22 mouse cellular contexts compared by ENCODE assay signal in genomic region chr1:129759003-129759402, GRCm38 (mm10).
DNase-seq lines count a peak whose midpoint lies in the region; ATAC-seq lines count a peak whose summit lies in the region.
"Had no signal": no experiment of that assay in that cellular context is flagged by ENCODE, and none has a peak within 500 bp of the region (broad histone marks: within the 10 kb centered on the region; RNA-seq: fewer than 3 reads in every experiment).

No protein-coding gene starts in this region.

- H3K4me3 ChIP-seq in midbrain, embryonic 13.5 days (replicated peaks): no peak overlapping the region
- H3K4me3 ChIP-seq in midbrain, embryonic 11.5 days (ENCODE audit: low read depth, low read length): no peak overlapping the region
- H3K4me3 ChIP-seq in hindbrain, embryonic 16.5 days (ENCODE audit: low read length): no peak overlapping the region
- H3K4me3 ChIP-seq: gastrocnemius, adult 2 months; hindbrain, embryonic 13.5 days had no signal

- no peaks in the 10 kb centered on the region for H3K36me3 ChIP-seq in midbrain, embryonic 13.5 days
- no peaks in the 10 kb centered on the region for H3K36me3 ChIP-seq in midbrain, embryonic 11.5 days (ENCODE audit: control insufficient read depth, insufficient read depth, low read length)
- no peaks in the 10 kb centered on the region for H3K36me3 ChIP-seq in hindbrain, embryonic 16.5 days (ENCODE audit: control insufficient read depth, insufficient read depth, low read length)
- H3K36me3 ChIP-seq: hindbrain, embryonic 13.5 days had no signal

- WGBS in midbrain, embryonic 13.5 days: 63% methylated on average over 1 of the region's 1 CpGs
- 69% methylated on average over 1 of the region's 1 CpGs for WGBS in midbrain, embryonic 11.5 days
- WGBS in hindbrain, embryonic 16.5 days: 75% methylated on average over 1 of the region's 1 CpGs

- H3K4me1 ChIP-seq in midbrain, embryonic 13.5 days (replicated peaks): peaks cover 16% of the 10 kb centered on the region
- H3K4me1 ChIP-seq in midbrain, embryonic 11.5 days (ENCODE audit: control insufficient read depth, insufficient read depth, low read length): peaks cover 4% of the 10 kb centered on the region
- H3K4me1 ChIP-seq in hindbrain, embryonic 16.5 days (ENCODE audit: control insufficient read depth, insufficient read depth, low read depth, low read length): no peaks in the 10 kb centered on the region

- peak; percentile 24; the same call in 1 of the 2 replicates for ATAC-seq in midbrain, embryonic 13.5 days
- ATAC-seq in midbrain, embryonic 11.5 days (ENCODE audit: low FRiP score): no peak
- ATAC-seq in hindbrain, embryonic 16.5 days: no peak
- ATAC-seq: CD4-positive, CD25-positive, alpha-beta regulatory T cell, adult 4 months; forebrain, postnatal 0 days; hindbrain, postnatal 0 days; inflammation-experienced regulatory T-cells, adult 6 months; intestine, embryonic 16.5 days had no signal

- H3K4me2 ChIP-seq in midbrain, embryonic 13.5 days (replicated peaks): no peak overlapping the region
- no peak overlapping the region for H3K4me2 ChIP-seq in midbrain, embryonic 11.5 days
- H3K4me2 ChIP-seq in hindbrain, embryonic 16.5 days (ENCODE audit: low read length): no peak overlapping the region
- H3K4me2 ChIP-seq: heart, embryonic 11.5 days; hindbrain, embryonic 13.5 days had no signal

- H3K9ac ChIP-seq in midbrain, embryonic 13.5 days (replicated peaks): no peak overlapping the region
- no peak overlapping the region for H3K9ac ChIP-seq in midbrain, embryonic 11.5 days (ENCODE audit: low read length)
- no peak overlapping the region for H3K9ac ChIP-seq in hindbrain, embryonic 16.5 days (ENCODE audit: low read depth, low read length)
- H3K9ac ChIP-seq: forebrain, postnatal 0 days; hindbrain, embryonic 13.5 days had no signal

- DNase-seq in midbrain, embryonic 11.5 days (ENCODE audit: low spot score, missing footprints): no peak
- DNase-seq in ES-CJ7 (ENCODE audit: low read depth, low spot score) (peak; percentile 4), R1 (ENCODE audit: low read depth, low spot score) (peak; percentile 14)
- DNase-seq in mesoderm, embryonic 11.5 days (ENCODE audit: low read depth, low spot score): peak; percentile 4
- DNase-seq in adrenal gland, postnatal 25 days: no peak
- DNase-seq: adrenal gland, adult 2 months; adrenal gland, postnatal 14 days; cerebellum, adult 18-20 months; cerebellum, adult 9-10 months; cerebellum, postnatal 14 days; forebrain, postnatal 0 days; gastrocnemius, adult 2 months; gastrocnemius, postnatal 14 days; heart, adult 11 months had no signal

- no peak overlapping the region for H3K27ac ChIP-seq in midbrain, embryonic 13.5 days
- H3K27ac ChIP-seq in midbrain, embryonic 11.5 days (ENCODE audit: low read depth, low read length): no peak overlapping the region
- H3K27ac ChIP-seq in hindbrain, embryonic 16.5 days (ENCODE audit: low read depth, low read length): no peak overlapping the region
- H3K27ac ChIP-seq: gastrocnemius, adult 2 months; hindbrain, embryonic 13.5 days; hindbrain, postnatal 0 days had no signal

- H3K27me3 ChIP-seq in midbrain, embryonic 13.5 days: no peaks in the 10 kb centered on the region
- no peaks in the 10 kb centered on the region for H3K27me3 ChIP-seq in midbrain, embryonic 11.5 days (ENCODE audit: control insufficient read depth, insufficient read depth, low read length)
- no peaks in the 10 kb centered on the region for H3K27me3 ChIP-seq in hindbrain, embryonic 16.5 days (replicated peaks; ENCODE audit: control insufficient read depth, insufficient read depth, low read length)
- H3K27me3 ChIP-seq: hindbrain, embryonic 13.5 days had no signal

- H3K9me3 ChIP-seq in midbrain, embryonic 13.5 days: no peaks in the 10 kb centered on the region
- H3K9me3 ChIP-seq in midbrain, embryonic 11.5 days (ENCODE audit: control insufficient read depth, low read length): no peaks in the 10 kb centered on the region
- H3K9me3 ChIP-seq in hindbrain, embryonic 16.5 days (ENCODE audit: control insufficient read depth, low read length): no peaks in the 10 kb centered on the region
- H3K9me3 ChIP-seq: hindbrain, embryonic 13.5 days had no signal

Comparison
In these comparisons a context has a peak if more than half of its experiments do, and no peak if none do; other contexts are left out.
1. DNase-seq: peak in ES-CJ7 (single experiment), R1 (single experiment) and mesoderm, embryonic 11.5 days (single experiment); none in midbrain, embryonic 11.5 days (single experiment) and adrenal gland, postnatal 25 days (single experiment).